Mouse (Mus musculus): ENCODE data around the gene Rgl3. TPM values are rescaled to one million over a fixed set of nuclear protein-coding genes. Genes with fewer than 3 reads are reported as not detected.

Rgl3 gene
- polyA plus RNA-seq, 1 experiment = 30.4 TPM

DNA sequence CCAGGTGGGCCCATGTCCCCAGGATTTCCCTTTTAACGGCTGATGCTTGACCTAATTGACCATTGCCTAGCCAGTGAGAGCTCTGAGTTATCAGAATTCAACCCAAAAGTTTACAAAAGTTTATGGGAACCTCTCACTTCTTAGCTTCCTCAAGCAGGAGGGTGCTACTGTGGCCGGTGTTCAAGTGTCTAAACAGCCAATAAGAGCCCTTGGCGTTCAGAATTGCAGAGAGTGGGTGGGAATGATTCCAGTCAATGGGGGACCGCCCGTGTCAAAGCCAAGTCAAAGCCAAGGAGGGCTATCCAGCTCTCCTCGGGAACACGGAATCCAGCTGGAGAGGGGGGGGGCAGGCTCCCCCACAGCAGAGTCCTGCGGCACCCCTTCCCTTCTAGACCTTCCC is 41.1 kb downstream of the Rgl3 start:
- DNase-seq (ENCODE audit: low read depth) = no peak

DNA sequence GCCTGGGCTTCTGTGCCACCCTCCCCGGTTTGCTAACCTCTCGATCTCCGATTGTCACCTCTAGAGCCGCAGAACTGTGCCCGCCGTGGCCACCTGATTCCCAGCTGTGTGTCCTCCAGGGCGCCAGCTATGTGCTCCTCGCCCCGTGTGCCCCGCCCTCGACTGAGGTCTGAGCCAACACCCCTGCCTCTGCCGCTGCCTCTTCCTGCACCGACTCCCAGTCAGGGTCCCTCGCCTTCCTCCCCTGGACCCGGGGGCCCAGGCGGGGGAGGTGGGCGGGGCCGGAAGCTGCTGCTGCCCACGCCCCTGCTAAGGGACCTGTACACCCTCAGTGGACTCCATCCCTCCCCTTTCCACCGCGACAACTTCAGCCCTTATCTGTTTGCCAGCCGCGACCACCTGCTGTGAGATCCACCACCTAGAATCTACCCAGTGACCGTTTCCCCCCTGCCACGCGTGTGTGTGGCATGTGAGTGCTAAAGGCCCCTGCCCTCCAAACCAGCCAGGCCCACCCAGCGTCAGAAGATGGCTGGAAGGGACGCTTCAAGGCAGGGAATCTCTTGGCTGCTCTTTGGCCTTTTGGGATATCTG is 41.6 kb downstream of the Rgl3 start:
- no peak for DNase-seq (ENCODE audit: low read depth)

DNA sequence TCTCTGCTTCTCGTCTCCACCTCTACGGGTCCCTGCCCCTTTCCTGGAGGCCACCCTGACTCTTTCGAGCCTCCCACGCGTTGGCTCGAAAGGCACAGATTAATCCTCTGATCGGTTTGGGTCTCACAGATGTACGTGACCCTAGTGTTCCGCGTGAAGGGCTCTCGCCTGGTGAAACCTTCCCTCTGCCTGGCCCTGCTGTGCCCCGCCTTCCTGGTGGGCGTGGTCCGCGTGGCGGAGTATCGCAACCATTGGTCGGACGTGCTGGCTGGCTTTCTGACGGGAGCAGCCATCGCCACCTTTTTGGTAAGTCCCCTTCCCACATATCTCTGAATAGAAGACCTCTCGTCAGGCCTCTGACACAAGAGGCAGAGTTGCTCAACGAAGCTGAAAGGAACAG is 45.0 kb downstream of the Rgl3 start:
- DNase-seq (ENCODE audit: low read depth) = no peak

DNA sequence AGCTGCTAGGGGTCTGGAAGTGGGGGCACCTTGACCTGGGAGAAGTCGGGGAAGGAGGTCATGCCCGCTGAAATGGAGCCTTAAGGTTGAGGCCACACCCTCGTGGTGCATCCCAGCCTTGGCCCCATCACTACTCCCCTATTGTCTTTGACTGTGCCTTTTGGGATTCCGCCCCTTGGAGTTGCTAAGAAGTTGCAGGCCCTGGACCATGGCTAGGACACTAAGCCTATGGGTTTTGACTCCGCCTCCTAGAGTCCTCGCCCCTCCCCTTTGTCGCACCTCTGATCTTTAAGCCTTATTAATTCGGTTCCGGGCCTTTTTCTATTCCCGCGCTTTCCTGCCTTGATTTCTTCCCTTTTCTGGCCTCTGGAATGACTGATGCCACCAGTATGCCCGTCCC is 45.6 kb downstream of the Rgl3 start:
- DNase-seq (ENCODE audit: low read depth) = no peak

DNA sequence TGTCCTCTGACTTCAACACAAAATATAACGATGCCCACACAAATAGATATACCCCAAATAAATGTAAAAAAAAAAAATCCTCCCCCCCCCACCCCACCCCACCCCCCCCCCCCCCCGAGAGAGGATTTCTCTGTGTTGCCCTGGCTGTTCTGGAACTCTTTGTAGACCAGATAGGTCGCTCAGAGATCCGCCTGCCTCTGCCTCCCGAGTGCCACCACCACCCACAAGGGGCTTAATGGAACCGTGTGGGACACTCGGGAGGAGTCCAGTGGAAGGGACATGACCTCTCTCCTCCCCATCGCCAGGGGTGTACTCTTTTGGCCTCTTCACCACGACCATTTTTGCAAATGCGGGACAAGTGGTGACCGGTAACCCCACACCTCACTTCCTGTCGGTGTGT is 46.2 kb downstream of the Rgl3 start:
- DNase-seq (ENCODE audit: low read depth) = no peak

DNA sequence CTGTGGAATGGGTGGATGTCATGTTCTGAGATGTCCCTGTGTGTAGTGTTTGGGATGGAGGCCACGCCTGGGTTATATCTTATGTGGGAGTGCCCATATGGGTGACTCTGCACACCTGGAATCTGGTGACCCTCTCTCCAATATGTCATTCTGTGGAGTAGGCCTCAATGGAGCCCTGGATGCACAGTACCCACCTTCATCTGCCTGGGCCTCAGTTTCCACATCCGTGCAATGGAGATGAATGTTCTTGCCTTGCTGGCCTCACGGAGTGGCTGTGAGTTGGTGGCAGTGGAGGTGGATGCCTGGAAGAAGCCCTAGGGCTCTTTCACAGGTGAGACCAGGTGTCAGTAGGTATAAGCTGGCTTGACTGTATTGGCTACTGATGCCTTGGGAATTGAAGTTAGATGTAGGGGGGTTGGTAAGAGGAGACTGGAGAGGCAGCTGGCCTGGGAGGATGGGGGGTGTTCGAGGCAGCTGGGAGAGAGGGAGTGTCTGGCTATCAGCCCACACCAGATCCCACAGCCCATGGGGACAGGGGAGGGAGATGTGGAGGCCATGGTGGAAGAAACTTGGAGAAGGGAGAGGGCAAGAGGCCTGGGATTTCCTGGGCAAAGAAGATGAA is 50.9 kb downstream of the Rgl3 start:
- DNase-seq (ENCODE audit: low read depth) = no peak

DNA sequence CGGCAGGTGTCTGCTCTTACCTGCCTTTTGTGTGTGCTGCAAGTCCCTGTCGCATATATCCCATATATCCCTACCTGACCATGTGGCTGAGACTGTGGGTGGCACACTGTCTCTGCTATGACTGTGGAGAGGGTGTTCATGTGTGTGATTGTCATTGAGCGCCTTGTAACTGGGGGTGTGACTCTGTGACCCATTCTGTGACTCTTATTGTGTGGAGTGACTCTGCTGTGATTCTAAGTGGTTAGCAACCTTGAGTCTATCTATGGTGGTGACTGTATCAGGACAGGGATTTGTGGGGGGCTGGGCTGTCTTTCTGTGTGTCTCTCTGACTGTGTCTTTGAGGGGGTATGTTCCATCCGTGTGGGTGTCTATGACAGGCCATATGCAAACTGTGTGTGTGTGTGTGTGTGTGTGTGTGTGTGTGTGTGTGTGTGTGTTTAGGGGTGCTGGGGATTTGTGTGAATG is 51.5 kb downstream of the Rgl3 start:
- DNase-seq (ENCODE audit: low read depth) = no peak

DNA sequence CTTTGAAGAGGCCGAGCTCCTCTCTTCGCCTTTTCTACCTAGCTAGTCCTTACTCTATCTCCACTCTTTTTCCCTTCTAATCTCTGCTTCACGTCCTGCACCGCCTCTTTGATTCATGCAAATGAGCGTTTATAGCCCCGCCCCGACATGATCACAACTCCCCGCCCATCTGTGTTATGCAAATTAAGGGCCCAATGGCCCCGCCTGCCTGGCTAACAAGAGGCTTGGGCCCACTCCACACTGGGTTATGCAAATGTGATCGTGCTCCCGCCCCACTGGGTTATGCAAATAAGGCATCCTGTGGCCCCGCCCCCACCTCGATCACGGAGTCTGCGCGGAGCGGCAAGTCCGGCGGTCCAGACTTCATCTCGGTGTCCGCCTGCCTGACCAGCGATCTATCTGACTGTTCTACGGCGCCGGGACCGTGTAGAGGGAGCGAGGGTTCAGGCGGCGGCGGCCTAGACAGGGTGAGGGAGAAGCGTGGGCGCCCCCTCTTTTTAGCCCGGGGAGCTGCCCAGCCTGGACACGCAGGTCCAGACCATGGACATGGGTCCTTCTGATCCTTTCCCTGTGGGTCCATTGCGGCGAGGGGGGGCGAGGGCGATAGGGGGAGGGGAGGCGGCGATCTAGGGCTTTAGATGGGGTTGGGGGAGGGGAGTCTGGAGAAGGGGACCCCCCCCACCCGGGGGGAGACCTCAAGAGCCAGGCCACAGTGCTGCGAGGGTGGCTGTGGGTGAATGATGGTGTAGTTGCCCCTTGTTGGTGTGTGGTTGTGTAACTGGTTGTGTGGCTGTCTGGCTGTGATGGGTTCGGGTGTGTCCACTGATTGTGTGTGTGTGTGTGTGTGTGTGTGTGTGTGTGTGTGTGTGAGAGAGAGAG is 52.3 kb downstream of the Rgl3 start, which contains the start of gene Plppr2:
Gene Plppr2, plus strand, starts transcription at position 342 of the 879 bp plus-strand sequence.
- DNase-seq (ENCODE audit: low read depth) = no peak

DNA sequence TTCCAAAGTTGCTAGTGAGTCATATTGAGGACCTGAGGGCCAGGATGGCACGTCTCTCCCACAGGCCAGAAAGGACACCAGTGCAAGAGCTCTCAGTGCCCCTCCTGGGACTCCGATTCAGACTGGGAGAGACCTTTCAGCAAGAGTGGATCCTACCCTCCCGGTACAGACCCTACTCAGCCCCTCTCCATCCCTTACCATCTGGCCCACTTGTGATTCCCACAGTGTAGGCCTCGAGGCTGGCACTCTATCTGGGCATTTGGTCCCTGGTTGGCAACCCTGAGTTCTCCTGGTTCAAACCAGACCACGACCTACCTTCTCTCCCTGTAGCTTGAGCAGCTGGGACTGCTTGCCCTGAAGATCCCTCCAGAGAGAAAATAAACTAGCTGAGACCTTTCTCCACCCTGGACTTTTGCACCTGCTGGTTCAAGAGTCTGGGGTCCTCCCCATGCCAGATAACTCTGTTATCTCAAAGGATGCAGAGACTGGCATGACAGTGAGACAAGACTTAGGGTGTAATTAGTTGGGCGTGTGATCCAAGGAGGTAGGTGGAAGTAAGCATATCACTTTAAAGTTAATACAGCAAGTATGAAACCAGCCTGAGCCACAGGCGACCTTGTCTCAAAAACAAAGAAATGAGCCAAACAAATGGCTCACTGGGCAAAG is 53.6 kb downstream of the Rgl3 start:
- no peak for DNase-seq (ENCODE audit: low read depth)

DNA sequence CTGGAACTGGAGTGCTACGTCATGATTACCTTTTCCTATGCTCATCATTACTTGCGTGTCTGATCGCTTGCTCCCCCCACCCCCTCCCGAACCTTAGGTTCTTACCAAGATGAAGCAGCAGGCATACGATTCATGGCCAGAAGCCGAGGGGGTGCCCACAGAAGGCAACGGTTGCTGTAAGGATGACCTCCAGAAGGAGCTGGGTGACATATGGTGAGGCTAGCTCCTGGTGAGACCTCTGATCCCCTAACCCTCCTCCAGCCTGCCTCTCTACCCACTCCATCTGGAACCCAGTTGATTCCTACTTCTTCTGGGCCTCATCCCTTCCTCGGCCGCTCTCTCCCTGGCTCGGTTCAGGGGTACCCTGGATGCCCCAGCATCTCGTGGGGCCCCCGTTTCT is 55.2 kb downstream of the Rgl3 start:
- no peak for DNase-seq (ENCODE audit: low read depth)

DNA sequence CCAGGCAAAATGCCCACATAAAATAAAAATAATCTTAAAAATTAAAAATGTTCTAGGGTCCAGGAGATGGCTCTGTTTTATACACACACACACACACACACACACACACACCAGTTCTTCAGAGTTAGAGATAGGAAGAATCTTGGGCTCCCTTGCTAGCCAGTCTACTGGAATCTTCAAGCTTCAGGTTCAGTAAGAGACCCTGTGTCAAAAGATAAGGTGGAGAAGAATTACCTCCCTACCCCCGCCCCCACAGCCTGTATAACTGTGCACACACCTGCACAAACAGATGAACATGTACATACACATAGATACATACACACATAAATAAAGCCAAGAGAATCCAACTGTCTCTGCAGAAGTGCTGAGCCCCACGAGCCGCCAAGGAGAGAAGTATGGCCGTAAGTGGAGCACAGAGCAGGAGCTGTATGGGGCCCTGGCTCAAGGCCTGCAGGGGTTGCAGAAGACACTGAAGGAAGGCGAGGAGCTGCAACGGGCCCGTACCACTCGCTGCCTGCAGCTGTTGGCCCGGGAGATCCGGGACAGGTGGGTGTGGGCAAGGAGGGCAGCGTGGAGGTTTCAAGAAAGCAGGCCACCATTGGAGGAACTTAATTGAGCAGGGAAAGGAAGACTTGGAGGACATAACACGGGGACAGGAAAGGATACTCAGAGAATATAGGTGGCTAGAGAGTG is 56.7 kb downstream of the Rgl3 start:
- no peak for DNase-seq (ENCODE audit: low read depth)

DNA sequence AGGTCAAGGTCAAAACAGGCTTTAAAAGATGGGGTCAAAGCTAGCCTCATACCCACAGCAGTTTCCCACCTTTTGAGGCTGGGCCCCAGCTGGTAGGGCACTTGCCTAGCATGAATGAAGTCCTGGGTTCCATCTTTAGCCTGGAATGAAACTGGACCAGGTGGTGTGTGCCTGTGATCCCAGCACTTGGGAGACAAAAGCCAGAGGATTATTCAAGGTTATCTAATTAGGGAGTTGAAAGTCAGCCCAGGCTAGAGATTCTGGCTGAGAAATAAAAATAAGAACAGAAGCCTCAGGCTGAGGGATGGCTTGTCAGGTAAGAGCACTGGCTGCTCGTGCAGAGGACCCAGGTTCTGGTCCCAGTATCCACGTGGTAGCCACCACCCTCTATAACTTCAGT is 57.2 kb downstream of the Rgl3 start:
- no peak for DNase-seq (ENCODE audit: low read depth)

DNA sequence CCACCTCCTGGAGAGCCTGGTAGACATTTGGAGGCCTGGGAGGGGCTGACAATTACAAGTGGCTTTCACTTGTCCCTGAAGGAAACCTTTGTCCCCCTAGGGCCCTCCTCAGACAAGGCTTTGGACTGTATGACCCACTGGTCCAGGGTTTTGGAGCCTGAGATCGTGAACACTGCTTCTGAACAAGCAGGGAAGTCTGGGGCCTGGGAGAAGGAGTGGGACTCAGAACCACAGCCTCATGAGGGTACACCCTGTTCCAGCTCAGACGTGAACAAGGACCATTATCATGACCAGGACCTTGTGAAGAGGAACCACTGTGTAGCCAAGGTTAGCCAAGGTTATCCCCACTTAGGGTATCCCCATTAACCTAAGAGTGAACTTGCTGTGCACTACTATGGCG is 60.0 kb downstream of the Rgl3 start:
- DNase-seq (ENCODE audit: low read depth) = no peak

DNA sequence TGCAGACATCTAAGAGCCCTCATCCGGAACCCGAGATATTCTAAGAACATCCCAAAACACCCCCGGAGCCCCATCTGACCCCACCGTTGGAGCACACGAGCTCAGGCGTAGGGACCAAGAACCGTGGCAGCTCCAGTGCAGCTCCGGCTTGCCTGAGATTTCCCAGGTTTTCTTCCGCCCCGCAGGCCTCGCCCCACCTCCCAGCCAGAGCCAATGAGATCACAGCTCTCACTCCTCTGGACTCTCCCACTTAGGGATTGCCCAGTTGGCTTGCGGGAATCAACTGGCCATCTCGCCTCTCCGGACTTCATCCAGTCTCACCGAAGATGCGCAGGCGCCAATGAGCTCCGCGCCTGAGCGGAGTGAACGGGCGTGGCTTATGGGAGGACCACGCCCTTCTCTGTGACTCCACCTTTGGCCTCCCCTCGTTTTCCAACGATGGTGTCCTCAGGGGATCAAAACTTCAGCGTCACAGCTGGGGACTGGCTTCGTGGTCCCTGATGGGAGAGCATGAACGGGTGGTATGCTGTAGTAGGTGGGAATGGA is 62.0 kb downstream of the Rgl3 start, which contains the start of the genes Ccdc159 and Tmem205:
Gene Ccdc159, plus strand, starts transcription at position 264 of the 546 bp plus-strand sequence.
Gene Tmem205, minus strand, starts transcription at position 349 of the 546 bp plus-strand sequence.
- DNase-seq (ENCODE audit: low read depth) = peak; percentile 91

DNA sequence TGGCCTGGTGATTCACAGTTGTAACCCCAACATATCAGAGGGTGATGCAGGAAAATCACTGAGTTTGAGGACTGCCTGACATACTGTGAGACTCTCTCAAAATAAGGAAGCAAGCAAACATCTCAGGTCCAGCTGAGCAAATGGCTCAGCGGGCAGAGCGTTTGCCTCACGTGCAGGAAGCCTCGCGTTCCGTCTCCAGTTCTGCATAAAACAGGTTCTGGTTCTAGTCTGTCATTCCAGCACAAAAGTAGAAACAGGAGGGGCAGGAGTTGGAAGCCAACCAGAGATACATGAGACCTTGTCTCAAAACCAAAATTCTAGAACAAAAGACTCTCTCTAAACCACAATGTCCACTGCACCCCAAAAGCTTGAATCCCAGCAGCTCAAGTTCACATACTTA is 62.5 kb downstream of the Rgl3 start:
- DNase-seq (ENCODE audit: low read depth) = no peak

DNA sequence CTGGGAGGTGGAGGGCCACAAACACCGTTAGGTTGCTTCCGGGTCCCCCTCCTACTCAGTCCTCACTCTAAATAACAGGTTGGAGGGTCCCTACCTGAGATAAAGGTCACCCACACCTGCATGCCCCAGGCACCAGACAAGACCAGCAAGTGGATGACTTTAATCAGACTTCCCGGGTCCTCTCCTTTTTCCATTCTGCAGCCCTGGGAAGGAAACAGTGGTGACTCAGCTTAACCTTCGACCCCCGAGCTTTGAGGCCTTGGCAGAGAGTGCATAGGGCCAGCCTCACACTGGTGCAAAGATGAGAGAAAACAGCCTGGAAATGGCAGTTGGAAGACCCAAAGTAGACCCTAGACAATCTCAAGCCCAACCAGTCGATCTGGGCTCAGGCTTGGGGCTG is 63.1 kb downstream of the Rgl3 start:
- no peak for DNase-seq (ENCODE audit: low read depth)

DNA sequence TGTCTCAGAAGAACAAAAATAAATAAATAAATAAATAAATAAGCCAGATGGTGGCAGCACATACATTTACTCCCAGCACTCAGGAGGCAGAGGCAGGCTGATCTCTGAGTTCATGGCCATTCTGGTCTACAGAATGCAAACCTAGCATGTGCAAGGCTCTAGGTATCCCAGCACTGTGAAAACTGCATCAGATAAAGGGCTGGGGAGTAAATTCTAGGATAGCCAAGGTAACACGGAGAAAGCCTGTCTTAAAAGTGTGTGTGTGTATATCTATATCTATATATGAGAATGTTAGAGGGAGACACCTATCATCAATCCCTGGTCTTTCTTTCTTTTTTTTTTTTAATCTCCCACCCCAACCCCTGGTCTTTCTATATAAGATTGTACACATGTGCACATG is 63.7 kb downstream of the Rgl3 start:
- no peak for DNase-seq (ENCODE audit: low read depth)

DNA sequence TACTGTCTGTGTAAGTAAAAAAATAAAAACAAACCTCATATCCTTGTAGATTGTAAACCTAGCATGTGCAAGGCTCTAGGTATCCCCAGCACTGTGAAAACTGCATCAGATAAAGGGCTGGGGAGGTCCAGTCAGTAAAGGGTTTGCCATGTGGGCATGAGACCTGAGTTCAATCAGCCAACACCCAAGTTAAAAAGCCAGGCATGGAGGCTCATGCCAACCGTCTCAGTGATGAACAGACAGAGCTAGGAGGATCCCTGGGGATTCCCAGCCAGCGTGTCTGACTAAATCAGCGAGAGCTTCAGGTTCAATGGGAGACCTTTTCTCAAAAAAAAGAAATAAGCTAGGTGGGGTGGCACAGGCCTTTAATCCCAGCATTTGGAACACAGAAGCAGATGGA is 64.2 kb downstream of the Rgl3 start:
- DNase-seq (ENCODE audit: low read depth) = no peak

DNA sequence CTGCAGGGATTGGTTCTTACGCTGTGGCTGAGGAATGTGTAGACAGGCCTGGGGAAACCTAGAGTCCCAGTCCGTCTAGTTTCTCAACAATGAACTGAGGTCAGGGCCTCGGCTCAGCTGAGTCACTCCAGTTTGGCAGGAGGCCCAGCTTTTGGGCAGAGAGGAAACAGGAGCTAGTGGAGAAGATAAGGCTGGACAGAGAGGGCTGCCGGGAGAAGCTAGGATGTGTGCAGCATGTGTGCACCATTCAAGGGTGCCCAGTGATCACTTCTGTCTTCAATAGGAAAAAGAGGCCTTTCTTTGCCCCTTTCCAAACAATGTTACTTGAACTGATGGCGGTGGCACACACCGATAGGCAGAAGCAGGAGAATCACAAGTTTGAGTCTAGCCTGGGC is 65.2 kb downstream of the Rgl3 start:
- DNase-seq (ENCODE audit: low read depth) = peak; percentile 87

DNA sequence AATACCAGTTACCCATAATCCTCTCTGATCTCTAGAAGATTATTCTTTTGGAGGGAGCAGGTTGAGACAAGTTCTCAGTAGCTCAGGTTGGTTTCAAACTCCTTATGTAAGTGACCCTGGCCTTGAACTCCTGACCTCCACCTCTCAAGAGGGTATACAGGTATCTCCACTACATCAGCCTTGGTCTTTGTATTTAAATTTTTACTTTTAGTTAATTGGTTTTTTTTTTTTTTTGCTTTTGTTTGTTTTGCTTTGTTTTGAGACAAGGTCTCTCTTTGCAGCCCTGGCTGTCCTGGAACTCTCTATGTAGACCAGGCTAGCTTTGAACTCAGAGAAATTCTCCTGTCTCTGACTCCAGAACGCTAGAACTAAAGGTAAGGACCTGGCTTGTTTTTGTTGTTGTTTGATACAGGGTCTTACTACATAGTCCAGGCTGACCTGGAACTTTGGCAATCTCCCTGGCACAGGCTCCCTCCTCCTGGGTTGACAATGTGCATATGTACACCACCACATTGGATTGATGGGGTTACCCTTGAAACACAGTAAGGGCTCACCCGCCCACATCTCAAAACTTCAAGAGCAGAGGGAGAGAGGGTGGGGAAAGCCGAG is 65.7 kb downstream of the Rgl3 start:
- no peak for DNase-seq (ENCODE audit: low read depth)

DNA sequence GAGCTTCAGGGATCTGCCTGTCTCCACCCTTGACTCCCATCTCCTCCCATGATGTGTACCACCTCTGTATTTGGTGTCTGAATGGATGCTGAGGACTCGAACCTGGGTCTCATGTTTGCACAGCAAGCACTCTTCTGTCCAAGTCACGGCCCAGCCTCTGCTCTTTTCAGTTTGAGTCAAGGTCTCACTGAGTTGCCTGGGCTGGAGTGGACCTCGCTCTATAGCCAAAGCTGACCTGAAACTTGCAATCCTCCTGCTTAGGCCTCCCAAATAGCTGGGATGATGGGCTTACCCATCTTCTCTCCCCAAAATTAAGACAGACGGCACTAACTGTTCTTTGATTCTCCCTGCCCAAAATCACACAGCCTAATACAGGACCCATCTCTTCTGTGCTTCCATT is 66.2 kb downstream of the Rgl3 start:
- no peak for DNase-seq (ENCODE audit: low read depth)

All from gonadal fat pad, adult 2 months (tissue).